Mouse (Mus musculus) limb, embryonic 11.5 days (tissue): ENCODE data around the gene Egf. TPM values are rescaled to one million over a fixed set of nuclear protein-coding genes. Genes with fewer than 3 reads are reported as not detected.

Source experiments
- ATAC-seq: fragments of 200-750 bp; cut with Nextera tagmentation; 2 replicates; pipeline ENCODE4 v1.8.0; 2017; ENCODE audit warnings: low read depth; ENCODE audit not compliant: insufficient number of reproducible peaks, low FRiP score, low TSS enrichment
- DNase-seq: peaks from one replicate; pipeline ENCODE4 v3.0.0-alpha.2; 2015; ENCODE audit warnings: low spot score
- H3K27ac ChIP-seq: fragments of 300-500 bp; sonication (generic); replicated peaks from 2 replicates; pipeline ENCODE4 v1.5.1; 2014; ENCODE audit warnings: low read depth, mild to moderate bottlenecking, low read length
- H3K27me3 ChIP-seq: fragments of 300-500 bp; sonication (generic); 2 replicates; pipeline ENCODE4 v1.6.1; 2014; ENCODE audit warnings: mild to moderate bottlenecking, low read length, mixed read lengths; ENCODE audit not compliant: control insufficient read depth, insufficient read depth
- H3K36me3 ChIP-seq: fragments of 300-500 bp; sonication (generic); 2 replicates; pipeline ENCODE4 v1.6.1; 2014; ENCODE audit warnings: mild to moderate bottlenecking, low read length, moderate library complexity, mixed read lengths; ENCODE audit not compliant: control insufficient read depth, insufficient read depth
- H3K4me1 ChIP-seq: fragments of 300-500 bp; sonication (generic); 2 replicates; pipeline ENCODE4 v1.6.1; 2014; ENCODE audit warnings: low read length, mixed read lengths; ENCODE audit not compliant: control insufficient read depth, insufficient read depth
- H3K4me2 ChIP-seq: fragments of 300-500 bp; sonication (generic); 2 replicates; pipeline ENCODE4 v1.6.1; 2014; ENCODE audit warnings: low read depth, mild to moderate bottlenecking, moderate library complexity; ENCODE audit not compliant: severe bottlenecking
- H3K4me3 ChIP-seq: fragments of 300-500 bp; sonication (generic); 2 replicates; pipeline ENCODE4 v1.5.1; 2014; ENCODE audit warnings: low read depth, low read length
- H3K9ac ChIP-seq: fragments of 300-500 bp; sonication (generic); 2 replicates; pipeline ENCODE4 v1.6.1; 2014; ENCODE audit warnings: mild to moderate bottlenecking, low read length
- H3K9me3 ChIP-seq: fragments of 300-500 bp; sonication (generic); 2 replicates; pipeline ENCODE4 v1.6.1; 2016; ENCODE audit warnings: low read length; ENCODE audit not compliant: control insufficient read depth
- WGBS: fragments of 180-500 bp; shearing (Covaris S2); extraction: QIAGEN DNeasy Blood & Tissue Kit; methylation state at CpG from one replicate; pipeline ENCODE4 v1.1.7; 2014; 5-methylcytosine and 5-hydroxymethylcytosine counted together
- polyA plus RNA-seq: library from polyadenylated mRNA; unstranded; fragments of >200 nt; fragmentation: Nextera tagmentation; extraction: Ambion mirVana; gene quantifications from 2 replicates; pipeline ENCODE4 v1.2.1, GENCODE M21; 2014

The Egf gene
- polyA plus RNA-seq, 1 experiment from 2014 or later: 0.92 TPM

DNA sequence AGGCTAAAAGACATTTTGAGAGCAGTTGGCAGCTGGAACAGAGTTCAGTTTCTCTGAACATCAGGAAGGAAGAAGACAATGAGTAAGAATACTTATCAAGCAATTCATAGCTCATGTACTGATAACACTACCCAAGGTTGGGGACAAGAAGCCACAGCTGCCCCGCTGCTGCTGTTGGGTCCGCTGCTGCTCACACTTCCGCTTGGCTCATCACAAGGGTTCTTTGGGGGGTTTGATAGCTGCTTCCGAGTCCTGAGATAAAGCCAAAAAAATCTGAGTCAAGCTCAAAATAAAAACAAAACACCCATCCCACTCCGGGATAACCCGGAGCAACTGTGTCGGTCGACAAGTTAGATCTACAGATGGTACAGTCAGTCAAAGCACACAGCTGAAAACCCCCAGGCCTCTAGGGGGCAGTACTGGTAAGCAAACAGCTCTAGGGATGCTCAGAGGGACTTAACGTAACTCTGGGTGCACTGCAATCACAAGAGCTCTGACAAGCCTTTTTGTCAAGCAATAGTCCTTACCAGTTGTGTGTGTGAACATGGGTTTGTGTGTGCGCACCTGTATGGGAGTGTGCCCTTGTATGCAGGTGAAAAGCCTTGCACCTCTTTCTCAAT lies 71.9 kb downstream of the Egf start:
- Histone ChIP-seq H3K4me3 (no peak overlapping the region), H3K9ac (no peak overlapping the region), H3K27me3 (no peaks in the 10 kb centered on the region), H3K4me2 (no peak overlapping the region), H3K4me1 (no peaks in the 10 kb centered on the region), H3K36me3 (no peaks in the 10 kb centered on the region), H3K9me3 (no peaks in the 10 kb centered on the region), H3K27ac (no peak overlapping the region)
- ATAC-seq (no peak), DNase-seq (peak; percentile 32)
- 89% methylated on average over 10 of the region's 10 CpGs for WGBS

DNA sequence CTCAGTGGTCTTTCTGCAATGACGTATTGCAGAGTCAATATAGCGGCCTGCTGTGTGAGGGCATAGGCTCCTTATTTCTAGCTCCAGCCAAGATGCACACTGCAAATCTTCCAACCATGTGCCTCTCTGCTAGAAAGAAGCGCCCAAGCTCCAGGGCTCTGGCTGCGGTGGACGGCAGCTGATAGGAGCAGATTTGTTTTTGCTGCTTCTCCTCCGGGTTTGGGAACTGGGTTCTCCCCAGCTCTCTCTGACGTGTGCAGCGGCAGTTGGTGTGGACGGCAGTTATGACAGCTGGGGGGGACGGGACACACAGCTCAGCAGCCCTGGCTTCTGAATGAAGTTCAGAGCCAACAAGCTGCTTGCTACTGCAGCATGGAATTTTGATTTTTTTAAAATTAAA lies 72.7 kb downstream of the Egf start:
- H3K9ac ChIP-seq: no peak overlapping the region
- no peaks in the 10 kb centered on the region for H3K27me3 ChIP-seq
- no peak overlapping the region for H3K4me3 ChIP-seq
- H3K4me2 ChIP-seq: no peak overlapping the region
- no peaks in the 10 kb centered on the region for H3K36me3 ChIP-seq
- DNase-seq (no peak), ATAC-seq (no peak)
- H3K4me1 ChIP-seq: no peaks in the 10 kb centered on the region
- no peaks in the 10 kb centered on the region for H3K9me3 ChIP-seq
- WGBS: 85% methylated on average over 10 of the region's 10 CpGs
- no peak overlapping the region for H3K27ac ChIP-seq

DNA sequence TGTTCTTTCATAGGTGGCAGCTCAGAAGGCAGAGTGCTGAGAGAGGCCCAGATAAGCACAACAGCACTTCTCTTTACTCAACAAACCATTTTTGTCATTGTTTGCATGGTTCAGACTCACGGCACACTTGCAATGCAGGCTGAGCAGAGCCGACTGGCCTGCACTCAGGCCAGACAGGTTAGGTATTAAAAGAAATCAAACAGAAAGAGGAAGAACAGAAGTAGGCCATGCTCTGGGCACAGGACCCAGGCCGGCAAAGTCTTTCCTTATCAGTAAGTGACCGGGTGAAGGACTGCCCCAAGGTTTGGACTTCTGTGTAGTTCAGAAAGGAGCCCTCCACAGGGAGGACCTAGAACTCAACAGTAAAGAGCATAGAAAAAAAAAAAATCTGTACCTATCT lies 73.3 kb downstream of the Egf start:
- 92% methylated on average over 4 of the region's 4 CpGs for WGBS
- H3K36me3 ChIP-seq: no peaks in the 10 kb centered on the region
- no peaks in the 10 kb centered on the region for H3K9me3 ChIP-seq
- ATAC-seq (no peak), DNase-seq (no peak)
- no peak overlapping the region for H3K4me3 ChIP-seq
- H3K27ac ChIP-seq: no peak overlapping the region
- H3K4me1 ChIP-seq: no peaks in the 10 kb centered on the region
- no peak overlapping the region for H3K9ac ChIP-seq
- H3K27me3 ChIP-seq: no peaks in the 10 kb centered on the region
- no peak overlapping the region for H3K4me2 ChIP-seq

DNA sequence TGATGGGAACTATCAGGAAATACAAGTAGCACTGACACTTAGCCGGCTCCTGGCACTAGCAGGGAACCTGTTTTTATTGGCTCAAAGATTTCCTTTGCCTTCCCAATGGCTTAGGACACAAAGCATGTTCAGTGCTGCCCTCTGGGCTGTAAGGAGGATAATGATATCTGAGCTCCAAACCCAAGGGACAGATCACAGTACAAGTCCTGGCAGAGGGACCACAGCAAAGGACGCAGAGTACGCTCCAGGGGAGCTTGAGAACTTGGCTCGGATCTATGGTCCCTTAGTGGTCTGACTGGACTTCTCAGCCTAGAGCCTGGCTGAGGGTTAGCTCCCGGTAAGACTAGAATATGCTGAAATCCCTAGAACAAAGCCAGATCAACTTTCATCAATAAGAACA lies 74.9 kb downstream of the Egf start:
- no peak overlapping the region for H3K27ac ChIP-seq
- H3K36me3 ChIP-seq: no peaks in the 10 kb centered on the region
- no peak for DNase-seq
- H3K4me2 ChIP-seq: no peak overlapping the region
- 72% methylated on average over 5 of the region's 5 CpGs for WGBS
- no peaks in the 10 kb centered on the region for H3K9me3 ChIP-seq
- ATAC-seq: no peak
- H3K4me1 ChIP-seq: no peaks in the 10 kb centered on the region
- H3K4me3 ChIP-seq: no peak overlapping the region
- no peaks in the 10 kb centered on the region for H3K27me3 ChIP-seq
- H3K9ac ChIP-seq: no peak overlapping the region

DNA sequence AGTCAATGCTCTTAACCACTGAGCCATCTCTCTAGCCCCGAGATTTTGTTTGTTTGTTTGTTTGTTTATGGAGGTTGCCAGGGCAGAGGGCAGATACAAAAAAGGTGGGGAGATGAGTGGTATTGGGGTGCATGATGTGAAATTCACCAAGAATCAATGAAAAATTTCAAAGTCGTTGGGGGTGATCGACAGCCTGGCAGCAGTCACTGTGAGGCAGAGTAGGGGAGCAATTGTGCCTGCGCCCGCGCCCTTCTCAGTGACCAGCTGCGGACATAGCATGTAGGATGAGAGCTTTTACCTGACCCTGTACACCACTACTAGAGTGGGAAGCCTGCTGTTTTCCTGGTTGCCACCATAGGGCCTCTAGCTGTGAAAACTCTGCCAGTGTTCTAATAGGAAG lies 79.2 kb downstream of the Egf start:
- Histone ChIP-seq H3K9me3 (no peaks in the 10 kb centered on the region), H3K36me3 (no peaks in the 10 kb centered on the region), H3K27me3 (no peaks in the 10 kb centered on the region), H3K4me2 (no peak overlapping the region), H3K4me1 (no peaks in the 10 kb centered on the region), H3K27ac (no peak overlapping the region), H3K4me3 (no peak overlapping the region), H3K9ac (no peak overlapping the region)
- ATAC-seq (no peak), DNase-seq (no peak)
- whole genome bisulfite sequencing: 92% methylated on average over 7 of the region's 7 CpGs

DNA sequence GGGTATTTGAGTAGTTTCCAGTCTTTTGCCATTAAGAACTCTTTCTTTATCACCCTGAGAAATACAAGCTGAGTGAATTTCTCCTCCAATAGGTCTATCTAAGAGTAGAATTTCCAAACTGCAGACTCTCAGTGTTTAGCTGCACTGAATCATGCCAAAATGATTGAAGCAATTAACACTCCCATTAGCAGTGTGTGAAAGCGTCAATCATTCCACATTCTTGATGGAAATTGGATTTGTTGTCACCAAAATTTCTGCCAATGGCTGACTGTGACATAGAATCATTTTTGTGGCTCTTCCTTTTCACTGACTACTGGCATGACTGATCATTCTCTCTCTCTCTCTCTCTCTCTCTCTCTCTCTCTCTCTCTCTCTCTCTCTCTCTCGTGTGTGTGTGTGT lies 91.2 kb downstream of the Egf start:
- 88% methylated on average over 1 of the region's 2 CpGs for WGBS
- Histone ChIP-seq H3K36me3 (no peaks in the 10 kb centered on the region), H3K27me3 (no peaks in the 10 kb centered on the region), H3K27ac (no peak overlapping the region), H3K4me2 (no peak overlapping the region), H3K9me3 (no peaks in the 10 kb centered on the region), H3K9ac (no peak overlapping the region), H3K4me3 (no peak overlapping the region), H3K4me1 (no peaks in the 10 kb centered on the region)
- no peak for ATAC-seq
- no peak for DNase-seq

DNA sequence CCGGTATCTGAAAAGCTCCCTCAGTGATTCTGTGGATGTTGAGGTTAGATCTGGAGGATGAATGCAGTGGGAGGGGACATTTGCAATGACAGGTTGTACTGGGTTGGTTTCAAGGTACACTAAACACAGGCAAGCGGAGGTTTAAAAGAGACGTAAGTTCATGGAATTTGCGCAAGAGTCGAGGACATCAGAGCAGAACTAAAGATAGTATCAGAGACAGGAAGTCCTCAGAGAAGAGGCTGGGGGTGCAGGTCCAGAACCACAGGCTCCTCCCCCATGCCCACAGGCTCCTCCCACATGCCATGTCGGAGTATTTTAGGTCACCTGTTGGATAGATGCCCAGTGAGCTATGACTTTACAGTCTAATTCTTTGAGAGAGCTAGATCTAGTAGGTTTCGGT lies 96.3 kb downstream of the Egf start:
- no peak overlapping the region for H3K27ac ChIP-seq
- ATAC-seq: no peak
- H3K4me3 ChIP-seq: no peak overlapping the region

DNA sequence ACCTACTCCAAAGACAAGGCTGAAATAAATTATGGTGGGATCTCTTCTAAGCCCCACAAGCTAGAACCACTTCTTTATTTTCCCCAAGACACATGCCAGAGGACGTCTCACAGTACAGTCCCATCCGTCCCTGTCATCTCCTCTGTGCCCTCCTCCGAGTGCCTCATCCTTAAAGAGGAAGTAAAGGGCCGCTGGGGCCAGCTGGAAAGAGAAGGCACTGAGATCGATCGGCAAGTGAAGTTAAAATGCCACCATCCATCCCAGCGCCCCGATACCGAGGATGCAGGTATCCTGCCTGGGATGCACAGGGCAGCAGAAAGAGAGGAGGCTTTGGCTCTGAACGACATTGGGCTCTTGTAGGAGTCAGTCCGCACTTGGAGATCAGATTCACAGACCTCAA lies 97.3 kb downstream of the Egf start:
- no peaks in the 10 kb centered on the region for H3K4me1 ChIP-seq
- 86% methylated on average over 11 of the region's 11 CpGs for WGBS
- no peaks in the 10 kb centered on the region for H3K36me3 ChIP-seq
- H3K27ac ChIP-seq: no peak overlapping the region
- no peaks in the 10 kb centered on the region for H3K27me3 ChIP-seq
- H3K4me3 ChIP-seq: no peak overlapping the region
- H3K9ac ChIP-seq: no peak overlapping the region
- DNase-seq (no peak), ATAC-seq (no peak)
- no peak overlapping the region for H3K4me2 ChIP-seq
- H3K9me3 ChIP-seq: no peaks in the 10 kb centered on the region

More for the DNA sequence above, 96.3 kb downstream of the Egf start:
- no peak for DNase-seq
- H3K36me3 ChIP-seq: no peaks in the 10 kb centered on the region
- no peaks in the 10 kb centered on the region for H3K4me1 ChIP-seq
- H3K9me3 ChIP-seq: no peaks in the 10 kb centered on the region
- WGBS: 90% methylated on average over 7 of the region's 7 CpGs
- no peak overlapping the region for H3K9ac ChIP-seq
- no peaks in the 10 kb centered on the region for H3K27me3 ChIP-seq
- H3K4me2 ChIP-seq: no peak overlapping the region

DNA sequence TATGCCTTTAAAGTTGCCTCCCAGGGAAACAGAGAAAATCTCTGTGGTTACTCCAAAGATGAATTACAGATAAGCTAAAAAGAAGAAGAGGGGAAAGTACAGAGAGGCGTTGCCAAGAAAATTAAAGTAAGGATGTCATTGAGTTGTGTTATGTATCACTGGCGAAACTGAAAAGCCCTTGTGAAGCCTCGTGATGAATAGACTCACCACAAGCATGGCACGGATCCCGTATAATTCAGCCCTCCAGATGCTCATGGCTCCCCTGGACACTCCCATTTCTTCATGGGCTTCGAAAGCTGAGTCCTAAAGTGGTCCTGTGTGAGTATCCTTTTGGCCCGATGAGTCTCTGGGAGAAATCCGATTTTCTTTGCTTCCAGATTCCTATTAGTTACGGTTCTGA lies 97.9 kb downstream of the Egf start:
- Histone ChIP-seq H3K4me2 (no peak overlapping the region), H3K36me3 (no peaks in the 10 kb centered on the region), H3K9ac (no peak overlapping the region), H3K9me3 (no peaks in the 10 kb centered on the region), H3K27me3 (no peaks in the 10 kb centered on the region), H3K4me3 (no peak overlapping the region), H3K27ac (no peak overlapping the region), H3K4me1 (no peaks in the 10 kb centered on the region)
- 90% methylated on average over 9 of the region's 9 CpGs for WGBS
- DNase-seq (no peak), ATAC-seq (no peak)
